Mouse (Mus musculus): Measurements from ENCODE around the gene Papss1. TPM values are rescaled to one million over a fixed set of nuclear protein-coding genes. Genes with fewer than 3 reads are reported as not detected.
A peak's percentile ranks its signal among the peaks of the same experiment; 100 is the strongest.

Gene Papss1
- polyA plus RNA-seq, 1 experiment from 2014 or later = 41.5 TPM

DNA sequence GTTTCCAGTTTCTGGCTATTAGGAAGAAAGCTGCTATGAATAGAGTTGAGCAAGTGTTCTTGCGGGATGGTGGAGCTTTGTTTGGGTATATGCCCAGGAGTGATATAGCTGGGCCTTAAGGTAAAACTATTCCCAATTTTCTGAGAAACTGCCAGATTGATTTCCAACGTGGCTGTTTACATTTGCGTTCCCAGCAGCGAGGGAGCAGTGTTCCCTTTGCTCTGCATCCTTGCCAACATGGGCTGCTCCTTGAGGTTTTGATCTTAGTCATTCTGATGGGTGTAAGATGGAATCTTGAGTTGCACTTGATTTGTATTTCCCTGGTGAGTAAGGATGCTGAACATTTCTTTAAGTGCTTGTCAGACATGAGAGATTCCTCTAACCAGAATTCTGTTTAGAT lies 14.5 kb upstream of the Papss1 start:
- H3K4me2 ChIP-seq = no peak overlapping the region
- no peak overlapping the region for H3K9ac ChIP-seq
- H3K36me3 ChIP-seq = no peaks in the 10 kb centered on the region
- WGBS = 74% methylated on average over 4 of the region's 4 CpGs
- ATAC-seq (ENCODE audit: extremely low read depth, insufficient number of reproducible peaks, low FRiP score, low TSS enrichment) = no peak
- no peak overlapping the region for H3K27ac ChIP-seq (replicated peaks)
- H3K9me3 ChIP-seq = no peaks in the 10 kb centered on the region
- no peak overlapping the region for H3K4me3 ChIP-seq
- H3K4me1 ChIP-seq = no peaks in the 10 kb centered on the region
- no peaks in the 10 kb centered on the region for H3K27me3 ChIP-seq (replicated peaks)

DNA sequence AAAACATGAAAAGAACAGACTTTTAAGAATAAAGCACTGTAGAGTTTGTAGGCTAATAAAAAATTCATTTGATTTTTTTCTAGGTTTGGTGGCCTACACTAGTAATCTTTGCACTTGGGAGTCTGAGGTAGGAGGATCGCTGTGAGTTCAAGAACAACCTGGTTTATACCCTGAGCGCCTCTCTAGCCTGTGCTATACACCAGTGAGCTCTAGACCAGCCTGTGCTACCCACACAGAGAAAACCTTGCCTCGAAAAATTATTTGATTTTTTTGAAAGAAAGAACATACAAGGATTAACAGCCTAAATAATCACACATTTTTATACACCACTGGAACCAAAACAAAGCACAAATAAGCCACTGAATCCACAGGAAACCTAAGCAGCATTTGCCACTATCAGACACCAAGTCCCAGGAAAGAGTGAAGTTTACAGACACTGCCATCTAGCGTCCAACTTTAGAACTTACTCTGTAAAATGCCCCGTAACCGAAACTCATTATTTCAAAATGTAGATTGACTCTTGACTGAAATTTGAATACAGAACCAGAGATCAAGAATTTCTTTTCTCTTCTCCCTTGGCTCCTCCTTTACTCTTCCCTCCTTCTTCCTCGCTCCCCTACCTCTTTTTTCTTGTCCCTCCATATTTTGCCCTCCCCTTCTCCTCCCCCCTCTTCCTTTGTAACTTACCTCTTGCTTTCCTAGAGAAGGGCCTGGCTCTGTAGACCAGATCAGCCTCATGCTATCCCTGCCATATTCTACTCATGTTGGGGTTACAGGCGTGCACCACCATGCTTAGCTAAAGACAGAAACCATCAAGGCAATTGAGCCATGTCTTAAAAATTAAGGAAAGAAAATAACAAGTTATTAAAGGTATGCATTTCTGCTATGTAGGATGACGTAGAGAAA lies 12.0 kb upstream of the Papss1 start:
- Histone ChIP-seq H3K27me3 (replicated peaks) (no peaks in the 10 kb centered on the region), H3K4me2 (peak overlapping the region; percentile 42), H3K9me3 (no peaks in the 10 kb centered on the region), H3K4me1 (no peaks in the 10 kb centered on the region), H3K9ac (no peak overlapping the region), H3K36me3 (no peaks in the 10 kb centered on the region), H3K4me3 (peak overlapping the region; percentile 14; the same call in 1 of the 2 replicates), H3K27ac (replicated peaks) (no peak overlapping the region)
- no peak for ATAC-seq (ENCODE audit: extremely low read depth, insufficient number of reproducible peaks, low FRiP score, low TSS enrichment)
- WGBS = 34% methylated on average over 9 of the region's 9 CpGs

DNA sequence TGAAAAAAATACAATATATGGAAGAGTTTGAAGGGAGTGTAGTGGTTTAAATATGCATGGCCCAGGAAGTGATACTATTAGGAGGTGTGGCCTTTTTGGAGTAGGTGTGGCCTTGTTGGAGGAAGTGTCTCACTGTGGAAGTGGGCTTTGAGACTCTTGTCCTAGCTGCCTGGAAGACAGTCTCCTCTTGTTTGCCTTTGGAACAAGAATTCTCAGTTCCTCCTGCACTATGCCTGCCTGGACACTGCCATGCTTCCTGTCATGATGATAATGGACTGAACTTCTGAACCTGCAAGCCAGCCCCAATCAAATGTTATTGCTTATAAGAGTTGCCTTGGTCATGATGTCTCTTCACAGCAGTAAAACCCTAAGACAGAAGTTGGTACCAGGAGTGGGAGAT lies 8.8 kb upstream of the Papss1 start:
- no peak for ATAC-seq (ENCODE audit: extremely low read depth, insufficient number of reproducible peaks, low FRiP score, low TSS enrichment)
- no peak overlapping the region for H3K4me2 ChIP-seq

DNA sequence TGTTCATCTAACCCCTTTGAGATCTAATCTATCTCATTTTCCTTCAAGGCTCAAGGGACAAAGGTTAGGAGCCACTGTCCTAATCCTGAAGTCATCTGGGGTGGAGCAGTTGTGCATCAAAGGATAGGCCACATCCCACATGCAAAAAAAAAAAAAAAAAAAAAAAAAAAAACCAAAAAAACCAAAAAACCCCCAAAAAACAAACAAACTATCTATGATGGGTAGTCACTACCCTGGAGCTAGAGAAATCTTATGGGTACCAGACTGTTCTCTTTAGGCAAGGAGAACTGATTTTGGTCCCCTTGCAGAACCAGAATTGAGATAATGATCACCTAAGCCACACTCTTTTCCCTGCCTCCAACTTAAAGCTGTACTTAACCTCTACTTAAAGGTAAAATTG lies 3.0 kb upstream of the Papss1 start:
- Histone ChIP-seq H3K9ac (no peak overlapping the region), H3K4me3 (no peak overlapping the region), H3K9me3 (no peaks in the 10 kb centered on the region), H3K36me3 (no peaks in the 10 kb centered on the region), H3K4me2 (no peak overlapping the region), H3K27ac (replicated peaks) (no peak overlapping the region), H3K4me1 (peaks cover 20% of the 10 kb centered on the region), H3K27me3 (replicated peaks) (no peaks in the 10 kb centered on the region)
- ATAC-seq (ENCODE audit: extremely low read depth, insufficient number of reproducible peaks, low FRiP score, low TSS enrichment) = no peak

More for the DNA sequence above, 8.8 kb upstream of the Papss1 start:
- H3K9me3 ChIP-seq = no peaks in the 10 kb centered on the region
- H3K9ac ChIP-seq = no peak overlapping the region
- H3K27me3 ChIP-seq (replicated peaks) = no peaks in the 10 kb centered on the region
- no peaks in the 10 kb centered on the region for H3K4me1 ChIP-seq
- no peak overlapping the region for H3K4me3 ChIP-seq
- no peaks in the 10 kb centered on the region for H3K36me3 ChIP-seq
- no peak overlapping the region for H3K27ac ChIP-seq (replicated peaks)

GRCm38 (mm10) chr3:131565257-131565610 lies 666 bp downstream of the Papss1 start:
- 0 out of 2 replicates have a peak, but pooled peaks cover 7% of the 10 kb centered on the region for H3K36me3 ChIP-seq
- H3K4me2 ChIP-seq = peak overlapping the region; percentile 72
- ATAC-seq (ENCODE audit: extremely low read depth, insufficient number of reproducible peaks, low FRiP score, low TSS enrichment) = no peak
- H3K9me3 ChIP-seq = no peaks in the 10 kb centered on the region
- H3K9ac ChIP-seq = peak overlapping the region; percentile 85
- WGBS = under 1% methylated on average over 9 of the region's 9 CpGs
- H3K4me1 ChIP-seq = peaks cover 20% of the 10 kb centered on the region
- H3K27ac ChIP-seq (replicated peaks) = peak overlapping the region; percentile 94
- peak overlapping the region; percentile 84 for H3K4me3 ChIP-seq
- no peaks in the 10 kb centered on the region for H3K27me3 ChIP-seq (replicated peaks)

DNA sequence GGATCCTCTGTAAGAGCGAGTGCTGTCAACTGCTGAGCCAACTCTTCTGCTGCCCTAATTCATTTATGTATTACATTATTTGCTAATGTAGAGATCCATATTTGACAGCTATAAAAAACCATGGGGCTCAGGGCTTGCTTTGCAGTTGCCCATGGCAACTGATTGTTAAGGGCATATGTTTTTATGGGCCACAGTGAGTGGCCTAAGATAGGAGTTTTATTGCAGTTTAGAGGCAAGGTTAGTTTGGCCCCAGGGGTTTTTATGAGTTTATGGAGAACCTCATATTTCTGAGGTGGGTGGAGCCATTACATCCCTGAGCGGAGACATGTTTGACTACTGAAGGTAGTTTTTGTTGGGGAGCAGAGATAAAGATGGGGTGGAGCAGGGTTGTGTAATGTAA lies 1.7 kb downstream of the Papss1 start:
- H3K27me3 ChIP-seq (replicated peaks) = no peaks in the 10 kb centered on the region
- no peak for ATAC-seq (ENCODE audit: extremely low read depth, insufficient number of reproducible peaks, low FRiP score, low TSS enrichment)
- H3K4me2 ChIP-seq = peak overlapping the region; percentile 72
- H3K9me3 ChIP-seq = no peaks in the 10 kb centered on the region
- peaks cover 20% of the 10 kb centered on the region for H3K4me1 ChIP-seq
- 82% methylated on average over 2 of the region's 2 CpGs for WGBS
- peak overlapping the region; percentile 84 for H3K4me3 ChIP-seq
- peak overlapping the region; percentile 33; the same call in 1 of the 2 replicates for H3K9ac ChIP-seq
- H3K27ac ChIP-seq (replicated peaks) = no peak overlapping the region
- 0 out of 2 replicates have a peak, but pooled peaks cover 9% of the 10 kb centered on the region for H3K36me3 ChIP-seq

- Histone ChIP-seq H3K27me3 (replicated peaks) (no peaks in the 10 kb centered on the region), H3K9me3 (no peaks in the 10 kb centered on the region), H3K27ac (replicated peaks) (no peak overlapping the region), H3K9ac (no peak overlapping the region), H3K4me1 (peaks cover 10% of the 10 kb centered on the region), H3K4me2 (no peak overlapping the region), H3K4me3 (no peak overlapping the region), H3K36me3 (0 out of 2 replicates have a peak, but pooled peaks cover 9% of the 10 kb centered on the region)
- no peak for ATAC-seq (ENCODE audit: extremely low read depth, insufficient number of reproducible peaks, low FRiP score, low TSS enrichment)
- WGBS = 53% methylated on average over 1 of the region's 1 CpGs
Observed at GRCm38 (mm10) chr3:131570506-131570905, 5.9 kb downstream of the Papss1 start.

GRCm38 (mm10) chr3:131573555-131573954 lies 9.0 kb downstream of the Papss1 start:
- ATAC-seq (ENCODE audit: extremely low read depth, insufficient number of reproducible peaks, low FRiP score, low TSS enrichment) = no peak
- Histone ChIP-seq H3K4me1 (no peaks in the 10 kb centered on the region), H3K4me2 (no peak overlapping the region), H3K9ac (no peak overlapping the region), H3K36me3 (0 out of 2 replicates have a peak, but pooled peaks cover 11% of the 10 kb centered on the region), H3K4me3 (no peak overlapping the region), H3K9me3 (no peaks in the 10 kb centered on the region), H3K27ac (replicated peaks) (no peak overlapping the region), H3K27me3 (replicated peaks) (no peaks in the 10 kb centered on the region)
- WGBS = 63% methylated on average over 3 of the region's 3 CpGs

DNA sequence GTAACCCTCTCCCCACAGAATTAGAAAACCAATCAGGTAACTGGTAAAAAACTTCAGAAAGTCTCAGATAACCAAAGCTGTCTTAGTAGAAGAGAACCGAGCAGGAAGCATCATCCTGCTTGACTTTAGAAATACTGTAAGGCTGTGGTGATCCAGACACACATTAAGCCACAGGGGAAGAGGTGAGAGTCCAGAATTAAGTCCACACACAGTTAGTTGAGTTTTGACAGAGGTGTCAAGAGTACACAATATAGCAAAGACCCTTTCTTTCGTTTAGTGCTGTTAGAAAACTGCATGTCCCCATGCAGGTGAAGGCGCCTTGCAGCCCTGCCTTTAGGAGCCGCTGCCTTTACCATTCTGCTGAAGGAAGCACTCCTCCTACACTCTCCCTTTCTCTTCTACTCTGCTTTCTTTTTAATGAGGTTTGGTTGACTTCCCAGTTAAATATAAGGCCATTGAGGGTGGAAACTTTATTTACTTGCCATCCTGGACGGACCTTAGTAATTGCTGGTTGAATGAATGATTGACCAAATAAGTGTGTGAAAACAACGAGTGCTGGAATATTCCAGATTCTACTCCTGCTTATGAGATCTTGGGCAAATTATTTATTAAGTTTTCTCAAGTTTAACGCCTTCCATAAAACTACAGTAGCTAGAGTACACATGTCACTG lies 14.0 kb downstream of the Papss1 start:
- H3K27ac ChIP-seq (replicated peaks) = no peak overlapping the region
- WGBS = 88% methylated on average over 7 of the region's 7 CpGs
- no peaks in the 10 kb centered on the region for H3K9me3 ChIP-seq
- peaks cover 44% of the 10 kb centered on the region for H3K36me3 ChIP-seq
- H3K4me2 ChIP-seq = no peak overlapping the region
- H3K4me1 ChIP-seq = no peaks in the 10 kb centered on the region
- ATAC-seq (ENCODE audit: extremely low read depth, insufficient number of reproducible peaks, low FRiP score, low TSS enrichment) = no peak
- H3K4me3 ChIP-seq = no peak overlapping the region
- no peaks in the 10 kb centered on the region for H3K27me3 ChIP-seq (replicated peaks)
- no peak overlapping the region for H3K9ac ChIP-seq

DNA sequence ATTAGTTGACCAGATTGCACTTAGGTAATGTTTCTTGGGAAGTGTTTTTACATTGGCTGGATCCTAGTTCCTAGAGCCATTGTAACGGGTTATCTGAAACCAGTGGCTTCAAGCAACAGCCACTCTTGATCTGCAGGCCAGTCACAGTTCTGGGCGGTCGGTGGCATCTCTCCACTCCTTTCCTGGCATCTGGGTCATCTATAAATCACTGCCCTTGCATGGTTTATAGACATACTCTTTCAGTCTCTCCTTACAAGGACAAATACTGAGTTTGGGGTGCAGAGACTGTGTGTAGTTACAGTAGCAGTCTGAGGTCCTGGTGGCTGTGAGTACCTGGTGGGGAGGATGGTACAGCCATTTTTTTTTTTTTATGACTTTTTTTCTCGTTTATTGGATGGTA lies 15.5 kb downstream of the Papss1 start:
- no peak overlapping the region for H3K4me3 ChIP-seq
- H3K36me3 ChIP-seq = peaks cover 59% of the 10 kb centered on the region
- H3K4me2 ChIP-seq = no peak overlapping the region
- no peak for ATAC-seq (ENCODE audit: extremely low read depth, insufficient number of reproducible peaks, low FRiP score, low TSS enrichment)
- H3K9ac ChIP-seq = no peak overlapping the region
- H3K4me1 ChIP-seq = no peaks in the 10 kb centered on the region
- H3K27me3 ChIP-seq (replicated peaks) = no peaks in the 10 kb centered on the region
- 84% methylated on average over 4 of the region's 4 CpGs for WGBS
- H3K27ac ChIP-seq (replicated peaks) = no peak overlapping the region
- no peaks in the 10 kb centered on the region for H3K9me3 ChIP-seq

GRCm38 (mm10) chr3:131581096-131581495 lies 16.5 kb downstream of the Papss1 start:
- Histone ChIP-seq H3K27me3 (replicated peaks) (no peaks in the 10 kb centered on the region), H3K4me1 (no peaks in the 10 kb centered on the region), H3K9ac (no peak overlapping the region), H3K36me3 (peaks cover 69% of the 10 kb centered on the region), H3K4me3 (no peak overlapping the region), H3K4me2 (no peak overlapping the region), H3K27ac (replicated peaks) (no peak overlapping the region), H3K9me3 (no peaks in the 10 kb centered on the region)
- WGBS = 75% methylated on average over 7 of the region's 7 CpGs
- ATAC-seq (ENCODE audit: extremely low read depth, insufficient number of reproducible peaks, low FRiP score, low TSS enrichment) = no peak
